Mouse (Mus musculus) liver (tissue): ENCODE measurements around the gene Sirt7.
A peak's percentile ranks its signal among the peaks of the same experiment; 100 is the strongest.

ENCODE experiments used
- DNase-seq: peaks from one replicate; pipeline ENCODE4 v3.0.0-alpha.2; 2020; ENCODE audit warnings: mixed read lengths

The Sirt7 gene

DNA sequence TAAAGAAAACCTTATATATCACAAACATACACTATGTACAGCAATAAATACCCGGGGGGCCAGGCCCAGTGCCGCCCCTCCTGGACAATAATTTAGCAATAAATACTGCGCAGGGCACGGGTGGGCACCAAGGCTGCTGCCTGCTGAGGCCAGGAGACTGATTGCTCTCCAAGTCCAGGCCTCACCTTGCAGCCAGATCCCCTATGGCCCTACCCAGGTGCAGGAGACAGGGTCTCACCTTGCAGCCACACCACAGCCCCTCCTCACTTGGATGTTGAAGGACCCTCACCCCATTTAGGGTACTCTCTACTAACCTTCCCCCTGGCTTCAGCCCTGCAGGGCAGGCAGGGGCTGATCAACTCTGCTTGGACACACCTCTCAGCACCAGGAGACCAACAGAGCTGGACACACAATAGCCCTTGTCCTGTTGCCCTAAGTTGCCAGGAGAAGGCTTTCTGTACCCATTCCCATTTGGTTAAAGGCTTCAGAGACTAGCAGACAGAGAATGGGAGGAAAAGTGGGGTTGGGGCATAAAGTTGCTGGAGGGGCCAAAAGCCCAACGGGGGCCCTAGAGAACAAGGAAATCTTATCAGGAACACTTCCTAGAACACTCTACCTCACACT, at the start of gene Sirt7:
Sirt7 (minus strand) TSS at position 89 of the 624 bp plus-strand sequence.
- DNase-seq, result no peak

DNA sequence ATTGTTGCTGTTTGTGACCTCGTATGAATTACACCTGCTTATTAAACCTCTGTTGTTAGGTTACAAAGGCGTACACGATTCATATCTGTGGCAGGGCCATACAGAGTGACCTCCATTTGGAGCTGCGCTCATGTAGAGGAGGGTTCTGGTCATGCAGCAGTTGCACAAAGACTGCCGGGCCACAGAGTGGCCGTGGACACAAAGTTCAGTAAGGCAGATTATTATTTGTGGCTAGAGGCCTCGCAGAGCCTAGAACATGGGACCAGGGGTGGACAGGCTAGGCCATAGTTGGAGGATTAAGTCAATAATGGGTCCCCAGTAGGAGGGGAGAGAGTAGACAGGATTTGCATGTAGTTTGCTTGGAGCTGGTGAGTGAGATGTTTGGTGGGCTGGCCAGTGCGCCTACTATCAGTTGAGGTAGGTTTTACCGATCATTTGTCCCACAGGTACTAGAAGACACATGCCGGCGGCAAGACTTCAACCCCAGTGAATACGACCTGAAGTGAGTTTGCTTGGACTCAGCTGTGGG, 48.6 kb upstream of the Sirt7 start:
- DNase-seq, result no peak

GRCm38 (mm10) chr11:120672687-120673593, 47.9 kb upstream of the Sirt7 start, which contains the start of gene Aspscr1:
Gene Aspscr1, plus strand, starts transcription at chr11:120672973.
- DNase-seq, result peak; percentile 99

DNA sequence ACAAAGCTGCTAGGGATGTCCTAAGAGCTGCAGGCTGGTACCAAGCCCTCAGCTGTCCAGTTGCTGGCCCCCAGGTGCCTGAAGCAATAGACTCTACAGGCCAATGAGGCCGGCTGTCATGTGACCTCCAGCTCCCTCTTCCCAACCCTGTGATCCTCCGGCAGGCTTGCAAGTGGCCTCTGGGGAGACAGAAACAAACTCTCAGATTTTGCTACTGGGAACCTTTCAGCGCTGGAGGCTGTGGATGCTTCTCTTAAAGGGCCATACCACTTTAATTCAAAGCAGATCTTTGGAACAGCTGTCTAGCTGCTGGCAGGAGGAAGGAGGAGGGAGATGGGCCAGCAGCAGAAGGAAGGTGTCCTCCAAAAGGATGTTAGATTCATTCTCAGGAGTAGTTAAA, 41.6 kb upstream of the Sirt7 start:
- DNase-seq, result no peak

DNA sequence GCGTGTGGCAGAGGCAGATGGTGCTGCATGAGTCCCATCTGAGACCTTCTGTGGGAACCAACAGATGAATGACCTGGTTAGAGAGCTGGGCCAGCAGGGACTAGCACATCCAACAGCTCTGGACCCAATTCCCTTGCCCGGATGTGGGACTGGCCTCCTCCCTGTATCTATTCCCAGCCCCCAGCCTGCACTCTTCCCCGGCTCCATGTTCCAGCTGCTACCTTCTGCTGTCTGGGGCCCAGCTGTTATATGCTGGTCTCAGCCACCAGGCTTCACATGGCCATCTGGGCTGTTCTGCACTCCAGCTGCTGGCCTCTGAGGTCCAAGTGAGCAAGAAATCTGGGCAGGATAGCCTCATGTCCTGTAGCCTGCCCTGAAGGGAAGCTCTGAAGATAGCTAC, 40.4 kb upstream of the Sirt7 start:
- no peak for DNase-seq

- no peak for DNase-seq
Observed at GRCm38 (mm10) chr11:120663714-120664113, 38.7 kb upstream of the Sirt7 start.

- DNase-seq, result no peak
Observed at GRCm38 (mm10) chr11:120662759-120663158, 37.7 kb upstream of the Sirt7 start.

- DNase-seq, result no peak
Observed at GRCm38 (mm10) chr11:120661076-120661460, 36.0 kb upstream of the Sirt7 start, which contains the start of gene Notum. Gene Notum, minus strand, starts transcription at chr11:120661175.

DNA sequence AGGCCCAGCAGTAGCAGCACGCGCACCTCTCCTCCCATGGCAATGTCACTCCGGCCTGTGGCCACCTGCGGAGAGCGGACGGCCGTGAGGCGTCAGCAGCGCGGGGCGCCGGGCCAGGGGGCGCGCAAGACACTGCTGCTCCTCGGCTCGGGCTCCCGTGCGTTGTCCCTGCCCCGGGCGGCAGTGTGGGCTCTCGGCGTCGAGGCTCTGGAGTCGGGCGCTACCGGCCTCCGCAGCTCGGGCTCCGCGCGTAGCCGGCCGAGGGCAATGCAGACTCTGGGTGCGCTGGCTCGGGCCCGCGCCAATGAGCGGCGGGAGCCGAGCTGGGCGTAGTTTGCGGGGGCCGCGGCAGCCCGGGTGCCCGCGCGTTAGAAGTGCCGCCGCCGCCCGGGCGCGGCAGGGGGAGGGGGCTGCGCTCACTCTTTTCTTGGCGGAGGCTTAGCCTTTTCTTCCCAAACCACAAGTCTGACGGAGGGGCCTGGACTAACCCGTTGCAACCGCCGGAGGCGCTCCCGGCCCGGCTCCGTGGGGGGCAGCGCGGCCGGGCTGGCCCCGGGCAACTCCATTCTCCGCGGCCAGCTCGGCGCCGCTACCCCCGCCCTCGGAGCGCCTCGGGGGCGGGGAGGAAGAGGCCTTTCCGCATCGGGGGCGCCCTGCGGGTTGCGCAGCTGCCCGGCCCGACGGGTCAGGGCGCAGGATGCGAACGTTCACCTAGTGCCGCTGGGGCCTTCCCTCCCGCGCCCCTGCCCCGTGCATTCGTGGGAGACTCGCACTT, 35.4 kb upstream of the Sirt7 start:
- peak; percentile 31 for DNase-seq

DNA sequence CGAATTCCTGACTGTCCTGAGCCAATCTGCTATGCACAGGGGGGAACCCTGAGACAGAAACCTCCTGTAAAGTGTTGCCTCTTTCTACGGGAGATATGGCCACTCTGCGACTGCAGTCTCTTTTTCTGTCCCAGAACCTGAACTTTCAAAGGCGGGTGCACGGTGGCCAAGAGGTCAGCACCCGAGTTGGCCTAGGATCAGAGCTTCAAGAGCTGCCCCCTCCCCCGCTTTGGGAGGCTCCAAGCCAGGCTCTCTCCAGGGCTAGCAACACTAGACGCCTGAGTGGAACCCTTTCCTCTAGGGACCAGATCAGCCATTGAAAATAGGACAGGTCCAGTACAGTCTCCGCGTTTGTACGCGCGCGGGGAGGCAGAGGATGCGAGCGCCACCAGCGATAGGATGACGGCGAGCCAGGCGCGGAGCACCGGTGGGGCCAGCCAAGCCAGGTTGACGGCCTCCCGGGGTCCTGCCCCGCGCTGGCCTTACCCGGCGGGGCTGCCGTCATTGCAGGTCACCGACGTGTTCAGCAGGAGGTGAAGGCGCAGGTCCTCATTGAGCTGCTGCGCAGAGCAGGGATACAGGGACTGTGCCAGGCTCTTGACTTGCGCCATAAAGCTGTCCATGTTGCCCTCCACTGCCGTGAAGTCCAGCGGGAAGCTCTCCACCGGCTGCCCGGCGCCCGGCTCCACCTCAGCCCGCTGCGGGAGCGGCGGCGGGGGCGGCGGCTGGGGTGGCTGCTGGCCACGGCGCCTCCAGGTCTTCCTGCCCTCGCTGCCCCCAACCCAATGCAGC, 34.7 kb upstream of the Sirt7 start:
- no peak for DNase-seq

DNA sequence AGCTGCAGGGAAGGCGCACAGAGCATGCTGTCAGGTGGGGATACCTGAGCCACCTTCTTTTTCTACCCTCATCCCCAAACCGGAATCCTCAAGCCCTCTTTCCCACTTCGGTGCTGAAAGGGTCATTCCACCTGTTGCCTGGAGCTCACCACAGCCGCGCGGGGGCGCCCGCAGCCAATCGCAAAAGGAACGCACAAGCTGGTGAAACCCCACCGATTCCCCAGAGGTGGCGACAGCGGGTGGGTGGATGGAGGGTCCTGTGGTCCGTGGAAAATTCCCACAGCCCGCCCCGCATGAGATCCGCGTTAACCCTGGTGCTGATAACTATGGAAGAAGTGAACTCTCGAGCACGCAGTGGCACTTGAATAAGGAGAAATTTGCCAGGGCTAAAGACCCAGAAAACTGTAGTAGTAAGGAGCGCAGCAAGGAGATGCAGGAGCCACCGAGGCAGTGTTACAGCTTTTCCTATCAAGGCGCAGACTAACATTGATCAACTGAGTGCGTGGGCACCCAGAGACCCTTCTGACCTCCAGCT, 33.9 kb upstream of the Sirt7 start:
- DNase-seq, result peak; percentile 80

DNA sequence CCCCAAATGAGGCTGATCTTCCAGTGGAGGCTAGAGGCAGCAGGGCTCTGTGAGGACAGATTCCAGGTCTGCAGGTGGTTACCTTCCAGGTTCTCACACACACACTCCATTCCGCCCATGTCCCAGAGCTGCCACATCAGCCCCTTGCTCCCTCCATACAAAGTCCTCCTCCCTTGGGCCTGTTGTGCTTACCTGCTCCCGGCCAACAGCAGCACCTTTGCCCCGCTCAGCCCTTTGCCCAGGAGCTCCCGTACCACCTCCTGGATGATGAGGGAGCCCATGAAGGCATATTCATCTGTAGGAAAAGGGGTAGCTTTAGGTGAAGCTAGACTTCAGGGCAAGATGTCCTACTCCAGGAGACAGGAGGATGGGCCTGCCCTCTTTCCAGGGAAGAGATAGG, 32.3 kb upstream of the Sirt7 start:
- DNase-seq, result no peak

- DNase-seq, result no peak
Observed at GRCm38 (mm10) chr11:120654741-120655140, 29.7 kb upstream of the Sirt7 start.

DNA sequence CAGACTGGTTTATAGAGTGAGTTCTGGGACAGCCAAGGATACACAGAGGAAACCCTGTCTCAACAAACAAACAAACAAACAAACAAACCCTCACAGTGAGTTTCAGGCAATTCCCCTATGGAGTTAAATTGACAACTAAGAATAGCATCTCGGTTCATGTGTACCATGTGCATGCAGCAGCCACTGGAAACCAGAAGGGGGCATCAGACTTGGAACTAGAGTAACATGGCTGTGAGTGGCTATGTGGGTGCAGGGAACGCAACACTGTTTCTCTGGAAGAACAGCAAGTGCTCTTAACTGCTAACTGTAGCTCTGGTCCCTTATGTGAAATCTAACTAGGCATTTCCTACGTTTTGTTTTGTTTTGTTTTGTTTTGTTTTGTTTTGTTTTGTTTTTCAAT, 26.8 kb upstream of the Sirt7 start:
- DNase-seq, result no peak

DNA sequence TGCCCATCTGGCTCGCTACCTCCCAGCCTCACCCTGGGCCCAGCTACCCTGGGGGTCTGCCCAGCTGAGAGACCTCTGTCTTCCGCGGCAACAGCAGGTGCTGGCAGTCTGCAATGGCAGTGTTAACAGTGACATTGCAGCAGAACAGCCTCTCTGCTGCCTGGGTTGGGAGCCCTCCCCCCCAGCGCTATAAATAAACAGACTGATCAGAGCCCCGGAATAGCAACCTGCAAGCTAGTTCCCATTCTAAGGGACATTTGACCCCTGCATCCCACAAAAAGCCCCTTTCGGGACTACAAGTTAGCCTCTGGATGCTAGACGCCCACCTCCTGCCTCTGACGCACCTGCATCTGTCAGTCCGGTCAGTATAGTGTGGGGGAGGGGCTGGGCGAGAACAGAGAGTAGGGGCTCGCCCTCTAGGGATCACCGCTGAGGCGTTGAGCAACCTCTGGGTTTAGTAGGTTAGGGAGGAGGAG, 23.0 kb upstream of the Sirt7 start, which contains the start of gene Myadml2:
Myadml2 (minus strand) TSS at position 158 of the 476 bp plus-strand sequence.
- DNase-seq, result peak; percentile 64

DNA sequence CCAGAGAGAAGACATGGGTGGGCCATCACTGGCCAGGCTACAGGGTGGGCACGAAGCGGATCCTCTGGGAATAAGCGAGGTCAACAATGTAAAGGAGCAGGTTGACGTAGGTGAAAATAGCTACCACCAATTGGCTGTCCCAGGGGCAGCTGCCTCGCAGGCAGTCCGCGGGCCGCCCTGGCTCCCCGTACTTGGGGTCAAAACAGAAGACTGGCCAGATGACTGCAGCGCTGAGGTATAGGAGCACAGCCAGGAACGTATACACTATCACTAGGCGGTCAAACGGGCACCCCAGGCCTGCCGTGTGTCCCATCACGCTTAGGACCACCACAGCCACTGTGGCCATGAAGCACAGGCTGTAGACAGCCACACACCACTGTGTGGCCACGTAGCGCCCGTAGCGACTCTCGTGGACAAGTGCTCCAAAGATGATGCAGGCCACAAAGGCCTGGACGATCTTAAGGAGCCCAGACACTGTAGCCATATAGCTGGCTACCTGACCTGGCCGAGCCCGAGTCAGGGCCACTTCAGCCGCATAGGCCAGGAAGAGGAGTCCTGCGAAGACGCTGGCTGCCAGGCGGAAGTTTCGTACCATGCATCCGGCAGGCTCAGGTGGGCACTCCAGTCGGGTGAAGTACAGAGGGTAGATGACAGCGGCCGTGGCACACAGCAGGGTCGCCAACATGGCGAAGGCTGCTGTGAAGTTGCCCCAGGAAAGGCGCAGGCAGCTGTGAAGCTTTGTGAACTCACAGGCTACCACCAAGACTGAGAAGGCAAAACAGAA, 22.2 kb upstream of the Sirt7 start:
- no peak for DNase-seq

DNA sequence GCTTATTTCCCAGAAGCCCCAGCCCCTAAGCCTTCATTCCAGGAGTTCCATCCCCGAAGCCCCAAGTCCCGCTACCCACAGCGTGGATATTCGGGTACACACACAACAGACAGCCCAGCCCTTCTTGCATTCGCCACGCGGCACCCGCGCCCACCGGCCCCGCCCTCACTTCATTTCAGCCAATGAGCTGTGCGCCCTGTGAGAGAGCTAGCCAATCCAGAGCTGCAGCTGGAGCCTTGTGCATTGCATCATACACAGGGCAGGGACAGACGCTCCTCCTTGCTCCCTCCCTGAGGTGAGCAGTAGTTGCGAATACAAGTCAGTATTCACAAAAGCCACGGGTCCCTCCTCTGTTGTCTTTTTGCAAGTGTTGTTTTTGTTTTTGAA, 18.6 kb upstream of the Sirt7 start, which contains the start of gene Pycr1:
Pycr1 (minus strand) TSS at position 169 of the 387 bp plus-strand sequence.
- peak; percentile 95 for DNase-seq

- no peak for DNase-seq
Observed at GRCm38 (mm10) chr11:120642939-120643600, 18.0 kb upstream of the Sirt7 start.

GRCm38 (mm10) chr11:120641869-120642268, 16.8 kb upstream of the Sirt7 start:
- no peak for DNase-seq

DNA sequence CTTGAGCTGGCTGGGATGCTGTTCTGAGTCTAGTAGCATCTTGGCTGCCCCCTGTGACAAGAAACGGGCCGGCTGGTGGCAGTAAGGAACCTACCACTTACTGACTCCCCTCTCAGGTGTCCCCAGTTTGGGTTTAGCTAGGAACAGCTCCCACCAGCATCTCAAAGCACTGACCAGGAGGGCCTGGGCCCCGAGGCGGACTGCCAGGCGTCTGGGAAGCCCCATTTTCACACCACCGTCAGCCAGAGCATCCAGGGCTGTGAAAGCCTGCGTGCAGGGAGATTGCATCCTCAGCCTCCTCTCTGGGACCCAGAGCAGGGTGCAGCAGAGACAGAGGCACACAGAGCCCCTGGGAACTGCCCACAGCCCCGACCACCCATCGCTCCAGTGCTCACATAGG, 16.2 kb upstream of the Sirt7 start:
- no peak for DNase-seq
